Mouse (Mus musculus) neural tube, embryonic 13.5 days (tissue): ENCODE data around the gene Cwc22. TPM values are rescaled to one million over a fixed set of nuclear protein-coding genes. Genes with fewer than 3 reads are reported as not detected.

ENCODE experiments used
- ATAC-seq: fragments of 200-750 bp; cut with Nextera tagmentation; 2 replicates; pipeline ENCODE4 v1.8.0; 2017; ENCODE audit warnings: low read depth, mild to moderate bottlenecking, moderate TSS enrichment, moderate library complexity
- H3K27ac ChIP-seq: fragments of 300-500 bp; sonication (generic); replicated peaks from 2 replicates; pipeline ENCODE4 v1.5.1; 2015; ENCODE audit warnings: moderate library complexity, mild to moderate bottlenecking, inconsistent platforms
- H3K27me3 ChIP-seq: fragments of 300-500 bp; sonication (generic); 2 replicates; pipeline ENCODE4 v1.6.1; 2015; ENCODE audit warnings: mild to moderate bottlenecking, inconsistent platforms
- H3K36me3 ChIP-seq: fragments of 300-500 bp; sonication (generic); 2 replicates; pipeline ENCODE4 v1.6.1; 2015; ENCODE audit warnings: mild to moderate bottlenecking, inconsistent platforms
- H3K4me1 ChIP-seq: fragments of 300-500 bp; sonication (generic); replicated peaks from 2 replicates; pipeline ENCODE4 v1.6.1; 2015; ENCODE audit warnings: inconsistent platforms
- H3K4me2 ChIP-seq: fragments of 300-500 bp; sonication (generic); 2 replicates; pipeline ENCODE4 v1.6.1; 2015; ENCODE audit warnings: inconsistent platforms, mild to moderate bottlenecking, moderate library complexity
- H3K4me3 ChIP-seq: fragments of 300-500 bp; sonication (generic); 2 replicates; pipeline ENCODE4 v1.5.1; 2015; ENCODE audit warnings: mild to moderate bottlenecking, inconsistent platforms
- H3K9ac ChIP-seq: fragments of 300-500 bp; sonication (generic); 2 replicates; pipeline ENCODE4 v1.6.1; 2015; ENCODE audit warnings: moderate library complexity, mild to moderate bottlenecking, inconsistent platforms
- H3K9me3 ChIP-seq: fragments of 300-500 bp; sonication (generic); 2 replicates; pipeline ENCODE4 v1.6.1; 2016; ENCODE audit warnings: inconsistent platforms
- WGBS: fragments of 180-500 bp; shearing (Covaris S2); methylation state at CpG from one replicate; pipeline ENCODE4 v1.1.7; 2015; 5-methylcytosine and 5-hydroxymethylcytosine counted together
- polyA plus RNA-seq: library from polyadenylated mRNA; unstranded; fragments of >200 nt; fragmentation: Nextera tagmentation; extraction: Ambion mirVana; gene quantifications from 2 replicates; pipeline ENCODE4 v1.2.1, GENCODE M21; 2015

Cwc22 gene
- polyA plus RNA-seq, 1 experiment from 2014 or later = 20.0 TPM

- Histone ChIP-seq H3K27me3 (no peaks in the 10 kb centered on the region), H3K9ac (no peak overlapping the region), H3K9me3 (no peaks in the 10 kb centered on the region), H3K4me1 (no peaks in the 10 kb centered on the region), H3K36me3 (no peaks in the 10 kb centered on the region), H3K4me2 (no peak overlapping the region), H3K27ac (no peak overlapping the region), H3K4me3 (no peak overlapping the region)
- 39% methylated on average over 1 of the region's 1 CpGs for WGBS
- no peak for ATAC-seq
These were observed 15.1 kb upstream of the Cwc22 start for GRCm38 (mm10) chr2:77961256-77961655.

DNA sequence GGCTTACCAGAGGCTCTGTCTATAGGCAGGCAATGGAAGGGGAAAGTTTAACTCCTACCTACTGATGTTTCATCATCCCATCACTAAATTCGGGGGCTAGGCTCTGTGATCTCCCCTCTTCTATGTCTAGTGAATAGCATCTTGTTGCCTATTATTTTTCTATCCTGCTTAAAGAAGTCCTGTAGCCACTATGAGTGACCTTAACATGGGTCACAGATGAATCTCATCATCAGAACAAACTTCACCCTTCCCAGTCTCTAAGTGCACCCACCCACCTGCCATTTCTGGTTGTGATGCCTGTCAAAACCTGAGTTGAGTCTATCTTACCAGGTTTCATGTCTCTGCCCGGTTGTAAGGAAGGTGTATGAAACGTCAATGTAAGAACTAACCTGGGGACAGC lies 14.5 kb upstream of the Cwc22 start:
- no peaks in the 10 kb centered on the region for H3K9me3 ChIP-seq
- WGBS = 84% methylated on average over 3 of the region's 3 CpGs
- H3K4me2 ChIP-seq = no peak overlapping the region
- H3K4me1 ChIP-seq = no peaks in the 10 kb centered on the region
- H3K27me3 ChIP-seq = no peaks in the 10 kb centered on the region
- no peaks in the 10 kb centered on the region for H3K36me3 ChIP-seq
- no peak overlapping the region for H3K27ac ChIP-seq
- H3K9ac ChIP-seq = no peak overlapping the region
- no peak overlapping the region for H3K4me3 ChIP-seq
- ATAC-seq = no peak

DNA sequence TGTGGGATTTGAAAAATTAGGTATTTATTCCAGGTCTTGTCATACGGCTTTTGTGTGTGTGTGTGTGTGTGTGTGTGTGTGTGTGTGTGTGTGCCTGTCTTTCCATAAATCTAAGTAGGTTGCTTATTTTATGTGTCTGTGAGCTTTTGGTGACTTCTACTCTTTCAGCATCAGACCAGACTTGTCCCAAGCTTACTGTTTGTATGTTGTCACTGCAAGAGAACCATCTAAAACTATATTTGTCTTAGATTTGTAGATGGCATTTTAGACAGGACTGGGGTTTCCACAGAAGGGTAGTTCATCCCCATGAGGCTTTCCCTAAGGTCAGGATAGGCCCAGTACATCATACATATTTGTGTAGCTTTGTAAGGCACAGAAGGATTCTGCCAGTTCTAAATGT lies 13.2 kb upstream of the Cwc22 start:
- H3K9me3 ChIP-seq = no peaks in the 10 kb centered on the region
- H3K4me2 ChIP-seq = no peak overlapping the region

GRCm38 (mm10) chr2:77951415-77951913 lies 5.3 kb upstream of the Cwc22 start:
- Histone ChIP-seq H3K4me1 (no peaks in the 10 kb centered on the region), H3K27me3 (no peaks in the 10 kb centered on the region), H3K9me3 (no peaks in the 10 kb centered on the region), H3K9ac (no peak overlapping the region), H3K4me2 (no peak overlapping the region), H3K36me3 (no peaks in the 10 kb centered on the region), H3K4me3 (no peak overlapping the region), H3K27ac (no peak overlapping the region)
- WGBS = 86% methylated on average over 6 of the region's 6 CpGs
- no peak for ATAC-seq

More for the DNA sequence above, 13.2 kb upstream of the Cwc22 start:
- H3K9ac ChIP-seq = no peak overlapping the region
- 94% methylated on average over 1 of the region's 1 CpGs for WGBS
- no peak overlapping the region for H3K27ac ChIP-seq
- no peak for ATAC-seq
- H3K27me3 ChIP-seq = no peaks in the 10 kb centered on the region
- no peak overlapping the region for H3K4me3 ChIP-seq
- H3K36me3 ChIP-seq = no peaks in the 10 kb centered on the region
- no peaks in the 10 kb centered on the region for H3K4me1 ChIP-seq

- no peaks in the 10 kb centered on the region for H3K27me3 ChIP-seq
- no peak overlapping the region for H3K27ac ChIP-seq
- no peaks in the 10 kb centered on the region for H3K9me3 ChIP-seq
- no peak for ATAC-seq
- H3K9ac ChIP-seq = no peak overlapping the region
- no peak overlapping the region for H3K4me3 ChIP-seq
- peaks cover 4% of the 10 kb centered on the region for H3K4me1 ChIP-seq
- 79% methylated on average over 1 of the region's 1 CpGs for WGBS
- no peaks in the 10 kb centered on the region for H3K36me3 ChIP-seq
- H3K4me2 ChIP-seq = no peak overlapping the region
These were observed 3.9 kb upstream of the Cwc22 start for GRCm38 (mm10) chr2:77950111-77950510.

- H3K9ac ChIP-seq = no peak overlapping the region
These were observed 3.3 kb upstream of the Cwc22 start for GRCm38 (mm10) chr2:77949521-77949920.

GRCm38 (mm10) chr2:77948921-77949320 lies 2.7 kb upstream of the Cwc22 start:
- no peaks in the 10 kb centered on the region for H3K36me3 ChIP-seq
- H3K4me3 ChIP-seq = no peak overlapping the region
- H3K27ac ChIP-seq = no peak overlapping the region
- peaks cover 14% of the 10 kb centered on the region for H3K4me1 ChIP-seq
- no peak for ATAC-seq
- no peaks in the 10 kb centered on the region for H3K9me3 ChIP-seq
- H3K9ac ChIP-seq = no peak overlapping the region
- no peak overlapping the region for H3K4me2 ChIP-seq
- H3K27me3 ChIP-seq = no peaks in the 10 kb centered on the region
- WGBS = 90% methylated on average over 2 of the region's 2 CpGs

More at GRCm38 (mm10) chr2:77949521-77949920, 3.3 kb upstream of the Cwc22 start:
- Histone ChIP-seq H3K9me3 (no peaks in the 10 kb centered on the region), H3K4me1 (peaks cover 9% of the 10 kb centered on the region), H3K4me3 (no peak overlapping the region), H3K36me3 (no peaks in the 10 kb centered on the region), H3K27ac (no peak overlapping the region), H3K27me3 (no peaks in the 10 kb centered on the region), H3K4me2 (no peak overlapping the region)
- WGBS = 95% methylated on average over 1 of the region's 1 CpGs
- no peak for ATAC-seq

- no peaks in the 10 kb centered on the region for H3K9me3 ChIP-seq
- H3K4me2 ChIP-seq = no peak overlapping the region
- no peak overlapping the region for H3K27ac ChIP-seq
- no peak for ATAC-seq
- no peak overlapping the region for H3K9ac ChIP-seq
- H3K27me3 ChIP-seq = no peaks in the 10 kb centered on the region
- 85% methylated on average over 1 of the region's 1 CpGs for WGBS
- no peak overlapping the region for H3K4me3 ChIP-seq
- no peaks in the 10 kb centered on the region for H3K36me3 ChIP-seq
- peaks cover 14% of the 10 kb centered on the region for H3K4me1 ChIP-seq
These were observed 2.0 kb upstream of the Cwc22 start for GRCm38 (mm10) chr2:77948126-77948525.

DNA sequence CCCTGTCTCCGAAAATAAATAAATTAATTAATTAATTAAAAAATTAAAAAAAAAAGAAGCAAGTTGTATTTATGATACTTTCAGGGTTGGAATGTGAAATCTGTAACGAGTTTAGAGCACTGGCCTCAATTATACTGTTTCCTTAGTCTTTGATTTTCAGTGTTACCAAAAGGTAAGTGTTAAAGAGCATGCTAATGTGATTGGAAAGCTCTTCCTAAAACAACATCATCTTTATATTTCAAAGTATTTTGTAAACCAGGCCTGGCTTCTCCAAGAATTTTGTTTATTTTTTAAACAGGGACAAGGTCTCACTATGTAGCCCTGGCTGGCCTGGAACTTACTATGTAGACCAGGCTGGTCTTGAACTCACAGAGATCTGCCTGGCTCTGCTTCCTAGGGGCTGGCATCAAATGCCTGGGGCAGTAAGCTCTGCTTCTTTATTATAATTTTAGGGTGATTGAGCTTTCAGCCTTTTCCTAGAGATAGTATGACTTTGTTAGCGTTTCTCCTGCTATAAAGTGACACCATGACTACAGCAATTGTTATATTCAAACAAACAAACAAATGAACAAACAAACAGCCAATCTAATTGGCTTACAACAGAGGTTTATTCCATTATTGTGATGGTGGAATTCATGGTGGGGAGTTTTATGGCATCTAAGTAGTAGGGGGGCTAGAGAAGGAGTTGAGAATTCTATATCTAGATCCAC lies 1.1 kb upstream of the Cwc22 start:
- Histone ChIP-seq H3K4me2 (no peak overlapping the region), H3K27me3 (no peaks in the 10 kb centered on the region), H3K4me3 (no peak overlapping the region), H3K9ac (no peak overlapping the region), H3K9me3 (no peaks in the 10 kb centered on the region), H3K4me1 (peaks cover 14% of the 10 kb centered on the region), H3K27ac (no peak overlapping the region), H3K36me3 (no peaks in the 10 kb centered on the region; the same call in 1 of the 2 replicates)
- 78% methylated on average over 3 of the region's 3 CpGs for WGBS
- no peak for ATAC-seq

- 49% methylated on average over 8 of the region's 8 CpGs for WGBS
- Histone ChIP-seq H3K9ac (peak overlapping the region; percentile 90), H3K9me3 (no peaks in the 10 kb centered on the region), H3K4me1 (peaks cover 14% of the 10 kb centered on the region), H3K27me3 (no peaks in the 10 kb centered on the region), H3K4me3 (peak overlapping the region; percentile 80), H3K27ac (0 out of 2 replicates have a peak overlapping the region, but pooled peaks have one; percentile 86), H3K4me2 (peak overlapping the region; percentile 88), H3K36me3 (no peaks in the 10 kb centered on the region; the same call in 1 of the 2 replicates)
- ATAC-seq = no peak
These were observed 1.1 kb downstream of the Cwc22 start for GRCm38 (mm10) chr2:77944860-77945595.

DNA sequence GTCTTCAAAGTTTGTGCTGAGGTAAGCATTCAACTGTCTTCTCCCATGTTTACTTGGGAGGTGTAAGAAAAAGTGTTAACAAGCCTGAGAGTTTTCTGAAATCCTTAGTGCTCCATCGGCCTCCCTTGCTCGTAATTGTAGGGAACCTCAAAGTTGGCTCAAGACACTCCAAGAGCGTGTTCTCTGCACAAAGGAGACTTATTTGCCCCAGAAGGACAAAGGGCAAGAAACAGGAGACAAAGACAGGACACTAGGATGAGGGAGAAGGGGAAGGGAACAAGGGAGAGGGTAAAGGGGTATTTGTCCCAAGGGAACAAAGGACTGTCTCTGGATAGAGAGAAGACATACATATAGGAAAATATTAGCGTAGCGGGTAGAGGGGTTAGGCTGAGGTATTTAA lies 1.9 kb downstream of the Cwc22 start:
- H3K9me3 ChIP-seq = no peaks in the 10 kb centered on the region
- ATAC-seq = no peak
- H3K4me2 ChIP-seq = no peak overlapping the region
- H3K4me3 ChIP-seq = no peak overlapping the region
- H3K36me3 ChIP-seq = no peaks in the 10 kb centered on the region; the same call in 1 of the 2 replicates
- no peak overlapping the region for H3K9ac ChIP-seq
- WGBS = 91% methylated on average over 5 of the region's 5 CpGs
- H3K27me3 ChIP-seq = no peaks in the 10 kb centered on the region
- H3K4me1 ChIP-seq = peaks cover 14% of the 10 kb centered on the region
- no peak overlapping the region for H3K27ac ChIP-seq

DNA sequence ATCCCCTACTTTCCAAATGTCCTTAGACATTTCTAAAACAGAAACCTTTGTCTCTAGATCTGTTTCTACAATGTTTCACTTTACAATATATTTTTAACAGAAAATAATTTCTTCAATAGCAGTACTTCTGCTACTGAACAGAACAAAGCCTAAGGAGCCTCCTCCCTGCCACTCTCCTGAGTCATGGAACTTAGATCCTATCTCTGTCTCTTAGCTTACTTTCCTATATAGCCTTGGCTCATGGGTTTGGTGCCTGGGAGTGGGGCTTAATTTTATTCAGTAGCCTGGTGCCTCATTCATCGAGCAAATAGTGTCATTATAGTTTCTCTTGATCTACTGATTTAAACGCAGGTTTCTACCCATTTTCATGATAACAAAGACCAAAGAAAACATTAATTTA lies 4.2 kb downstream of the Cwc22 start:
- no peak overlapping the region for H3K4me3 ChIP-seq
- no peak for ATAC-seq
- no peak overlapping the region for H3K9ac ChIP-seq
- no peaks in the 10 kb centered on the region for H3K27me3 ChIP-seq
- H3K9me3 ChIP-seq = no peaks in the 10 kb centered on the region
- peaks cover 14% of the 10 kb centered on the region for H3K4me1 ChIP-seq
- H3K4me2 ChIP-seq = no peak overlapping the region
- 87% methylated on average over 2 of the region's 2 CpGs for WGBS
- H3K27ac ChIP-seq = no peak overlapping the region
- H3K36me3 ChIP-seq = no peaks in the 10 kb centered on the region; the same call in 1 of the 2 replicates
